Mouse (Mus musculus) natural killer cell, adult 2 months (primary cell): ENCODE measurements around the gene Eif4enif1.
"Not testable (repeated sequence)": the region's sequence is repeated elsewhere in the genome, so short reads cannot be mapped to it uniquely, and the experiment has no call there.

ENCODE experiments used
- DNase-seq, 2 experiments: peaks; one replicate each; pipeline ENCODE4 v3.0.0; 2022; ENCODE audit warnings: low spot score in 2 of 2

The Eif4enif1 gene

DNA sequence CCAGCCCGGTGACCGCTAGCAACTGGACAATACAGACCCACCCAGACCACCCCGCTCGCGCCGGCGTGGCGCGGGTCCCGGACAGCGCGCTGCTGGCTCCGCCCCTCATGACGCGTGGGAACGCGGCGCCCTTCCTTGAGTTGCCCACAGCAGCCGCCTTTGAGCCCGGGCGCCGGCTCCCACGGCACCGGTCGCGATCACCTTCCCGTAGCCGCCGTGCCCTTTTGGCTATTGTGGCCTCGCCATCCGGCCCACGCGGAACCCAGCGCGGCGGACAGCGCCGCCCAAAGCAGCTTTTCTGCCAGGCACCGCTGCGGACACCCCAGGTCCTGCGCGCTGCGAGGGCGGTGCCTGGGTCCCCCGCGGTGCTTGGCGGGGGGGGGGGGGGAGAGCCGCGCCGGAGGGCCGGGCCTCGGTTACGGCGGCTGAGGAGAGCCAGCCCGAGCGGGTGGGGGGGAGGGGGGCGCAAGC, at the start of gene Eif4enif1:
TSS of gene Eif4enif1 (plus strand) at position 162 of the 471 bp plus-strand sequence.
- DNase-seq = peak; percentile 93 to 94

DNA sequence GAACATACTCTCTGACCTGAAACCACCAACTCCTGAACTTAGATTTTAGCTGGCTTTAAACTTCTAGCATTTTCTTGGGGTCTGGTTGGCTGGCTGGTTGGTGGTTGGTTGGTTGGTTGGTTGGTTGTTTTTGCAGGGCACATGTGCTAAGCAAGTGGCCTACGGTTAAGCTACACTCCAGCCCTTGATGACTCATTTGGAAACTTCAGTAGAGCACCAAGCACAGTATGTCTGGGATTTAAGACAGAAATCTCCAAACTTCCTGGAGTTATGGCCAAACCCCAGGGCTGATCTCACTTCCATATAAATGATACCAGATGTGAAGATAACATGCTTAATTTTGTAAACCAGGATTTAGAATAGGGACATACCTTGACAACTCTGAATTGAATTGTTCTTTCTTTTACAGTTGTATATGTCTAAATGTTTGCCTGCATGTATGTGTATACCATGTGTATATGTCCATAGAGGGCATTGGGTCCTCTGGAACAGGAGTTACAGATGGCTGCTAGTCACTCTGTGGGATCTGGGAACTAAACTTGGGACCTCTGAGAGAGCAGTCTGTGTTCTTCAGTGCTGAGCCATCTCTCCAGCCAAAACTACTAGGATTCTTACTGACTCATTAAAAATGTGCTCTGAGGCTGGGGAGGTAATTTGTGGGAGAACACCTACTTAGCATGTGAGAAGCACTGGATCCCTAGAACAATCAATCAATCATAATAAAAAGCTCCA, 48.4 kb upstream of the Eif4enif1 start:
- peak; percentile 75 to 83 for DNase-seq

- DNase-seq = not testable (repeated sequence)
Observed at GRCm38 (mm10) chr11:3156991-3157390, 45.2 kb upstream of the Eif4enif1 start.

- not testable (repeated sequence) for DNase-seq
Observed at GRCm38 (mm10) chr11:3157996-3158395, 44.2 kb upstream of the Eif4enif1 start.

GRCm38 (mm10) chr11:3158800-3159199, 43.4 kb upstream of the Eif4enif1 start:
- not testable (repeated sequence) for DNase-seq

- DNase-seq = peak; percentile 58 to 62
Observed at GRCm38 (mm10) chr11:3161370-3161769, 40.8 kb upstream of the Eif4enif1 start.

DNA sequence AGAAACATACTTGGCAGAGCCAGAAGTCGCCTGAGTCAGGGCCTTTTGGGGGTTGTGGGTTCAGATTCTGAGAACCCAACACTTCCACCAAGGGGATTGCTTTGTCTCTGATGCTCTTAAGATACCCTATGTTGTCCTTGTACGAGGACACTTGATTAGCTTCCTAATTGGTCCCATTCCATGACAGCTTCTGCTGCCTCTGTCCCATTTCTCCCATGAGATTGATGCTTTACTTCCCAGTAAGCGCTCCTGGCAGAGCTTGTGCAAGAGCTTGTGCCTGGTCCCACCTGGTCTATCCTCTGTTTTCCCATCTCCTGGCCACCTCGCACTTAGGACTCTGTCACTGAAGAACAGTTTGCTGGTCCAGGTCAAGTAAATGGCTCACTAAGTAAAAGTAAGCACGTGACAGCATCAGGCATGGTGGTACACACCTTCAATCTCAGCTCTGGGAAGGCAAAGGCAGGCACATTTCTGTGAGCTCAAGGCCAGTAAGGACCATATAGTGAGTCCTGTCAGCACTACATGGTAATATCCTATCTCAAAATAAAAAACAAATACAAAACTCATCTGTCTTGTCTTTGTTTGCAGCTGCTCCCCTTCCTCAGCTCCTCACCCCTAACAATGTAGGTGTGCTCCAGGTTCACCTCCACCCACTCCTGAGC, 39.8 kb upstream of the Eif4enif1 start:
- peak; percentile 62 to 65 for DNase-seq

GRCm38 (mm10) chr11:3163122-3163521, 39.1 kb upstream of the Eif4enif1 start:
- peak in 1 of 2 experiments; percentile 31 for DNase-seq

DNA sequence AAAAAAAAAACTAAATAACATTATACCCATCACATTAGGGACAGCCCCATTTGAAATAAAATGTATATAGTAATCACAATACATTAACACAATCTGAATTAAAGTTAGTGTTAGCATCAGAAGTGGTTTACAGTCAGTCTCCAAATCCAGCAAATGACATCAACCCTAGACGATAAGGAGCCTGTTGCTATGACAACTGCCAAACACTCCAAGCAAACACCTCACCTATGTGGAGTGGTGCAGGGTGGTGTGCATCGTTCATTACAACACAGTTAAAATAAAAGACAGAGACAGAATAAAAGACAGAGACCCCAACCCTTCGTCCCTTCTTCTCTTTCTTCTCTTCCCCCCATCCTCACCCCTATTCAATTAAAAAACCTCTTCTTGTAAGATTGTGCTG, 38.5 kb upstream of the Eif4enif1 start:
- not testable (repeated sequence) for DNase-seq

GRCm38 (mm10) chr11:3165210-3165782, 36.9 kb upstream of the Eif4enif1 start:
- not testable (repeated sequence) for DNase-seq

- DNase-seq = peak in 1 of 2 experiments; percentile 20
Observed at GRCm38 (mm10) chr11:3166321-3166720, 35.9 kb upstream of the Eif4enif1 start.

GRCm38 (mm10) chr11:3167129-3167528, 35.1 kb upstream of the Eif4enif1 start:
- DNase-seq = not testable (repeated sequence)

- peak; percentile 45 to 48 for DNase-seq
Observed at GRCm38 (mm10) chr11:3167571-3168001, 34.6 kb upstream of the Eif4enif1 start.

- peak in 1 of 2 experiments; percentile 24 for DNase-seq
Observed at GRCm38 (mm10) chr11:3169042-3169441, 33.1 kb upstream of the Eif4enif1 start.

DNA sequence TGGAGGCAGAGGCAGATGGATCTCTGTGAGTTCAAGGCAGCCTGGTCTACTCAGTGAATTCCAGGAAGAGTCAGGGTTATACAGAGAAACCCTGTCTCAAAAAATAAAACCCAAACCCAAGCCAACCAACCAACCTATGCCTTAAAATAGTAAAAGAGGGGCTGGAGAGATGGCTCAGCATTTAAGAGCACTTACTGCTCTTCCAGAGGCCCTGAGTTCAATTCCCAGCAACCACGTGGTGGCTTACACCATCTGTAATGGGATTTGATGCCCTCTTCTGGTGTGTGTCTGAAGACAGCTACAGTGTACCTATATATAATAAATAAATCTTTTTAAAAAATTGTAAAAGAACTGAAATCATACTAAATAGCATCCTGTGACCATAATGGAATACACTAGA, 30.3 kb upstream of the Eif4enif1 start:
- DNase-seq = peak; percentile 36 to 46

DNA sequence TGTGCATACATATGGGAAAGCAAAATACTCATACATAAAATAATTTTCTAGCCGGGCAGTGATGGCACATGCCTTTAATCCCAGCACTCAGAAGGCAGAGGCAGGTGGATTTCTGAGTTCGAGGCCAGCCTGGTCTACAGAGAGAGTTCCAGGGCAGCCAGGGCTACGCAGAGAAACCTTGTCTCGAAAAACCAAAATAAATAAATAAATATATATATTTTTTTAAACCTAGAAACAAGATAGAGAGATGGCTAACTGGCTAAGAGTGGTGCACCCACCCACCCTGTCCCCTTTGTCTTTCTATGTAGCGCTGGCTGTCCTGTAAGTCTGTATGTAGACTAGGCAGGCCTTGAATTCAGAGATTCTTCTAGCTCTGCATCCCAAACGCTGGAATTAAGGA, 29.7 kb upstream of the Eif4enif1 start:
- DNase-seq = not testable (repeated sequence)

DNA sequence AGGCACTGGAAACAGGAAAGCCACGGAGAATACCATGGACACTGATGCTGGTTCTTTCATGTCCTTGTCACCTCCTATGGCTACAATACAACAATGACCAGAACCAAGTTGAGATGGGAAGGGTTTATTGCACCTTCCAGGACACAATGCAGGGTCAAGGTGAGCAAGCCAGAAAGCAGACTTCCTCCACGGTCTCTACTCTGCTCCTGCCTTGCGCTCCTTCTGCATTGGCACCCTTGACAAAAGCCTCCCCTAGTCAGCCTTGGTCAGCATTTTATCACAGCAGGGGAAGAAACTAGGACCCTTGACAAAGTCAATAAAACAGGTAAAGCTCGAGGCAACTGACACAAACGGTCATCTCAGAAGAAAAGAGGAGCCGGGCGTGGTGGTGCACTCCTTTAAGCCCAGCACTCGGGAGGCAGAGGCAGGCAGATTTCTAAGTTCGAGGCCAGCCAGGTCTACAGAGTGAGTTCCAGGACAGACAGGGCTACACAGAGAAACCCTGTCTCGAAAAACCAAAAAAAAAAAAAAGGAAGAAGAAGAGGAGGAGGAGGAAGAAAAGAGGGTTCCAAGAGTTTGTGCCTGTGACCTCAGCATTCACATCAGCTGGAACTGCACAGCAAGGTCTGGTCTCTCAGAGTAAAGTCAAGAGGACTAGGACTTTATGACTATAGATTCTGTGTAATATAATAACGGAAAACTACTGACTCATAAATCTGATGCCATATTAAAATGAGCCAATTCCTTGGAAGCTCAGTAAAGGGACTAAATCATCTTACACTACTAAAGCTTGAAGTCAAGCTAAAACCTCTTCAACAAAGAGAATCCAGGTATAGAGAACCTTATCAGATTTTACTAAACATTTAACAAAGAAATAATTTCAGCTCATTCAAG, 28.5 kb upstream of the Eif4enif1 start:
- peak; percentile 46 to 57 for DNase-seq

DNA sequence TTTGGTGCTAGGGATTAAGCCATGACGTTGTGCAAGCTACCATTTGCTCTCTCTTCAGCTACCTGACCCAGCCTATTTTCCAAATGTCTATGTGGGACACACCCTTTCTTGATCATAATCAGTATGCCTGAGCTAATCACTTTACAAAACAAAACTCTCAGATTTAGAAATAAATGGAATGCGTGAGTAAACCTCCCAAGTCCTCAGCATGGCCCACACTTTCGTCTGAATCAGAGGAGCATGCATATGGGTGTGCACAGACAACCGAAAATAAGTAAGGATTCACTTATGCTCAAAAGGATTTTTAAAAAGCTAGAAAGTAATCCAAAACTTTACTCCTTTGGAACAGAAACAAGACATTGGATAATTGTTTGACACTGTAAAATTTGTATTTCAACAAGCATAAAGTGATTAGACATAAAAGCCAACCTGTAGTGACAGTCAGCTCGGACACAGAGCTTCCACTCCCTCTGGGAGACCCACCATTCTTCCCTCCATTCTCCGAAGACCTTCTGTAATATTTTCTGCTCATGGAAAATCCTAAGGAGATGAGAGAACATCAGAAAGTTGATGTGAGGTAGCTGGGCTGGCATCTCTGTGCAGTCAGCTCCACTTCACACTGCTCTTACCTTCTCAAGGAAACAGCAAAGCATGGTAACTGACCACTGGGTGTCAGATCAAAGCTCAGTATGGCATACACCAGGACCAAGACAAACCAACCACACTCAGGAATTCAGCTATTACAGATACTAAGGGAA, 23.0 kb upstream of the Eif4enif1 start:
- peak in 1 of 2 experiments; percentile 21 for DNase-seq

DNA sequence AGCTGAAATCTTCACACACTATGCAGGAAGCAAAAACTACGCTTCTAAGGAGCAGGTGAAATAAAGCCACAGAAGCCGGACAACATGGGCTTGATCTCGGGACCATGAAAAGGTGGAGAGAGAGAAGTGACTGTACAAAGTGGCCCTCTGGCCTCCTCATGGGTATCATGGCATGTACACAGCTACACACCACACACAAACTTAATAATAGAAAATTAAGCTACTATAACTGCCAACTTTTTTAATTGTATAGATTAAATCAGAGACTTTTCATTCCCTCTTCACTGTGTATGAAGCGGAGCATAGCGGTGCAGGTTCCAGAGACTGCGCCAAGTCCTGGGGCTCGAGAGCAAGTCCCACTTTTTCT, 22.5 kb upstream of the Eif4enif1 start:
- peak; percentile 25 to 35 for DNase-seq

DNA sequence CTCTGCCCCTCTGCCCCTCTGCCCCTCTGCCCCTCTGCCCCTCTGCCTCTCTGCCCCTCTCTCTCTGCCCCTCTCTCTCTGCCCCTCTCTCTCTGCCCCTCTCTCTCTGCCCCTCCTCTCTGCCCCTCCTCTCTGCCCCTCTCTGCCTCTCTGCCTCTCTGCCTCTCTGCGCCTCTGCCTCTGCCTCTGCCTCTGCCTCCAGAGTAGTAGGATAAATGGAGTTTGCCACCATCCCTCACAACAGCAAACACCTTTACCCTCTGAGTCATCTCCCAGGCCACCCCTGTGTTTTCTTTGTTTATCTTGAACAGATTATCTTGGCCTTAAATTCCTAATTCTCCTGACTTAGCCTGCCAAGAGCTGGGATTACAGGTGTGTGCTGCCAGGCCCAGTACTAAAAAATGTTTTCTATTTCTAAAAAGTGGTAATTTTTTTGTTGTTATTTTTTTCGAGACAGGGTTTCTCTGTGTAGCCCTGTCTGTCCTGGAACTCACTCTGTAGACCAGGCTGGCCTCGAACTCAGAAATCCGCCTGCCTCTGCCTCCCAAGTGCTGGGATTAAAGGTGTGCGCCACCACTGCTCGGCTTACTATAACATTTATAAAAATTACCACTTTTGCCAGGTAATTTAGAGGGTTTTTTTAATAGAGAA, 21.6 kb upstream of the Eif4enif1 start:
- DNase-seq = not testable (repeated sequence)
